In the genomic region with DNA sequence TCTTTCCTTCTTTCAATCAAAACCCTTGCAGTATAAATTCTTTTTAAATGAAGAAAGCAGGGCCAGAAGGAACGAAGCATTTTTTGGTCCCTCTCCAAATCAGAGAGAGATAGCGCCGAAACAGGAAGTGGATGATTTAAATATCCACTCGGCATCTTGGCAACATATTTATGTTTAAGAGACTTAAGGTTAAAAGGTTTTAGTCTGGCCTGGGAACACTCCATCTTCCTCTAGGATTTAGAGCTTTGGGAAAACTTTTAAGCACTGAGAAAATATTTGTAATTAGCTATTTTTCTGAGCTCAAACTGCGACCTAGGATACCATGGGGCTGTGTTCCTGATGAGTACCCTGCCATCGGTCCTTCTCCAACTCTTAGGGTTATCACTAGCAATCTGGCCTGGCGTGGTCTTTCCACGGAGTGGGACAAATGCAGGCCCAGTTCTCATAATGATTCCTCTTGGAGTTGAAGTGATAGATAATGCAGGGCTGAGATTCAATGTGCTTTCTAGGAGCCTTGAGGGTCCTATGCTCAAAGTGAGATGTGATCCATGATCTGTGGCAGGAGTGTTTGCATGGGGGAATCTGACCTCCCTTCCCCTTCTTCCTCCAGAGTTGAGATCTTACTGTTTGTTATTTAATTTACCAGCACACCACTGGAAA, we compare ENCODE assay signal across 10 mouse cellular contexts. TPM values are rescaled to one million over a fixed set of nuclear protein-coding genes. Genes with fewer than 3 reads are reported as not detected.
DNase-seq lines count a peak whose midpoint lies in the region; ATAC-seq and TF ChIP-seq lines count a peak whose summit lies in the region.
"Had no signal": no experiment of that assay in that cellular context is flagged by ENCODE, and none has a peak within 500 bp of the region (broad histone marks: within the 10 kb centered on the region; RNA-seq: fewer than 3 reads in every experiment).

No protein-coding gene starts in this region.

- no peak for TF ChIP-seq CTCF in lung, embryonic 14.5 days (IDR thresholded peaks at IDR 0.05; ENCODE audit: low read depth)

- no peak overlapping the region for H3K4me2 ChIP-seq in heart, embryonic 13.5 days
- peak overlapping the region; percentile 40 for H3K4me2 ChIP-seq in lung, embryonic 14.5 days
- H3K4me2 ChIP-seq in intestine, embryonic 16.5 days (ENCODE audit: low read depth, low read length): 0 out of 2 replicates have a peak overlapping the region, but pooled peaks have one; percentile 2
- no peak overlapping the region for H3K4me2 ChIP-seq in stomach, embryonic 15.5 days
- H3K4me2 ChIP-seq: liver, embryonic 15.5 days had no signal

- no peak overlapping the region for H3K9ac ChIP-seq in heart, embryonic 13.5 days
- no peak overlapping the region for H3K9ac ChIP-seq in lung, embryonic 14.5 days
- no peak overlapping the region for H3K9ac ChIP-seq in intestine, embryonic 16.5 days (ENCODE audit: low read depth, low read length)
- H3K9ac ChIP-seq in stomach, embryonic 15.5 days: no peak overlapping the region
- H3K9ac ChIP-seq: liver, embryonic 15.5 days had no signal

- intact Hi-C loops in left cerebral cortex, postnatal 4 days (cut with DNase I): no loop called here

- no peaks in the 10 kb centered on the region for H3K36me3 ChIP-seq in heart, embryonic 13.5 days
- no peaks in the 10 kb centered on the region for H3K36me3 ChIP-seq in lung, embryonic 14.5 days (ENCODE audit: insufficient read depth)
- H3K36me3 ChIP-seq in intestine, embryonic 16.5 days (ENCODE audit: control insufficient read depth, insufficient read depth, low read length): no peaks in the 10 kb centered on the region
- H3K36me3 ChIP-seq in stomach, embryonic 15.5 days: no peaks in the 10 kb centered on the region
- H3K36me3 ChIP-seq: liver, embryonic 15.5 days had no signal

- no peak for ATAC-seq in heart, embryonic 13.5 days (ENCODE audit: extremely low read depth, insufficient number of reproducible peaks, low FRiP score, low TSS enrichment)
- peak; percentile 57; the same call in 1 of the 2 replicates for ATAC-seq in lung, embryonic 14.5 days (ENCODE audit: insufficient read depth)
- ATAC-seq in intestine, embryonic 16.5 days: no peak
- no peak for ATAC-seq in stomach, embryonic 15.5 days (ENCODE audit: insufficient read depth, low FRiP score, low read depth)

- H3K4me3 ChIP-seq in heart, embryonic 13.5 days: no peak overlapping the region
- no peak overlapping the region for H3K4me3 ChIP-seq in lung, embryonic 14.5 days (ENCODE audit: low read depth, low read length)
- H3K4me3 ChIP-seq in intestine, embryonic 16.5 days (ENCODE audit: low read length): no peak overlapping the region
- H3K4me3 ChIP-seq in stomach, embryonic 15.5 days (replicated peaks): no peak overlapping the region
- H3K4me3 ChIP-seq: liver, embryonic 15.5 days had no signal

- H3K27ac ChIP-seq in heart, embryonic 13.5 days (replicated peaks): peak overlapping the region; percentile 62
- H3K27ac ChIP-seq in lung, embryonic 14.5 days (ENCODE audit: low read depth): peak overlapping the region; percentile 82
- H3K27ac ChIP-seq in intestine, embryonic 16.5 days (ENCODE audit: low read length): peak overlapping the region; percentile 29; the same call in 1 of the 2 replicates
- peak overlapping the region; percentile 37; the same call in 1 of the 2 replicates for H3K27ac ChIP-seq in stomach, embryonic 15.5 days
- H3K27ac ChIP-seq: liver, embryonic 15.5 days had no signal

- H3K27me3 ChIP-seq in heart, embryonic 13.5 days (replicated peaks): no peaks in the 10 kb centered on the region
- H3K27me3 ChIP-seq in lung, embryonic 14.5 days (ENCODE audit: insufficient read depth, low read length): no peaks in the 10 kb centered on the region
- H3K27me3 ChIP-seq in intestine, embryonic 16.5 days (replicated peaks; ENCODE audit: control insufficient read depth, insufficient read depth, low read length): no peaks in the 10 kb centered on the region
- no peaks in the 10 kb centered on the region for H3K27me3 ChIP-seq in stomach, embryonic 15.5 days (replicated peaks)
- H3K27me3 ChIP-seq: liver, embryonic 15.5 days had no signal

- no peaks in the 10 kb centered on the region for H3K9me3 ChIP-seq in heart, embryonic 13.5 days
- H3K9me3 ChIP-seq in lung, embryonic 14.5 days (ENCODE audit: low read depth, low read length): no peaks in the 10 kb centered on the region
- no peaks in the 10 kb centered on the region for H3K9me3 ChIP-seq in intestine, embryonic 16.5 days (ENCODE audit: control insufficient read depth, low read length)
- no peaks in the 10 kb centered on the region for H3K9me3 ChIP-seq in stomach, embryonic 15.5 days
- H3K9me3 ChIP-seq: liver, embryonic 15.5 days had no signal

- H3K4me1 ChIP-seq in heart, embryonic 13.5 days: peaks cover 58% of the 10 kb centered on the region
- H3K4me1 ChIP-seq in lung, embryonic 14.5 days (ENCODE audit: insufficient read depth): peaks cover 11% of the 10 kb centered on the region
- peaks cover 6% of the 10 kb centered on the region; the same call in 1 of the 2 replicates for H3K4me1 ChIP-seq in intestine, embryonic 16.5 days (ENCODE audit: control insufficient read depth, insufficient read depth, low read length)
- no peaks in the 10 kb centered on the region; the same call in 1 of the 2 replicates for H3K4me1 ChIP-seq in stomach, embryonic 15.5 days
- H3K4me1 ChIP-seq: liver, embryonic 15.5 days had no signal

- no peak for DNase-seq in heart, adult 8-10 months (ENCODE audit: low spot score)
- DNase-seq in lung, embryonic 14.5 days: peak; percentile 87
- no peak for DNase-seq in lung, postnatal 36 days
- DNase-seq in left cerebral cortex, postnatal 4 days: no peak
- DNase-seq: adrenal gland, postnatal 25 days; cerebellum, postnatal 14 days had no signal

- 49% methylated on average over 8 of the region's 8 CpGs for WGBS in heart, embryonic 13.5 days
- WGBS in lung, embryonic 14.5 days: 29% methylated on average over 8 of the region's 8 CpGs
- 46% methylated on average over 8 of the region's 8 CpGs for WGBS in intestine, embryonic 16.5 days
- 43% methylated on average over 8 of the region's 8 CpGs for WGBS in stomach, embryonic 15.5 days

RNA-seq across cellular contexts. Expression of a gene that starts 28.4 kb away (rescaled TPM):
- polyA plus RNA-seq in heart, embryonic 13.5 days (2015; fragmentation: Nextera tagmentation; extraction: Ambion mirVana): 165 and 173 TPM in 2 replicates
- total RNA-seq in heart, adult 8-10 months (2022): 10 to 100 TPM; 38.7 to 48.1 (median 43.9) TPM
- polyA plus RNA-seq in lung, embryonic 14.5 days (2014; fragmentation: Nextera tagmentation; extraction: Ambion mirVana): 283 and 297 TPM in 2 replicates
- polyA plus RNA-seq in intestine, embryonic 16.5 days (2015; fragmentation: Nextera tagmentation; extraction: Ambion mirVana): 283 and 336 TPM in 2 replicates
- 396 and 401 TPM in 2 replicates for polyA plus RNA-seq in stomach, embryonic 15.5 days (2015; fragmentation: Nextera tagmentation; extraction: Ambion mirVana)
- total RNA-seq in left cerebral cortex, postnatal 4 days (2021): 10 to 100 TPM; 27.4 to 30.2 TPM

Comparison
In these comparisons a context has a peak if more than half of its experiments do, and no peak if none do; other contexts are left out.
1. H3K27ac ChIP-seq: peak in every context shown above with its lines; median percentile 82 in lung, embryonic 14.5 days; 62 in heart, embryonic 13.5 days; 37 in stomach, embryonic 15.5 days; 29 in intestine, embryonic 16.5 days.
2. H3K4me2 ChIP-seq: peak in lung, embryonic 14.5 days (single experiment) and intestine, embryonic 16.5 days (single experiment); none in heart, embryonic 13.5 days (single experiment) and stomach, embryonic 15.5 days (single experiment).